Mouse (Mus musculus) heart, postnatal 0 days (tissue): ENCODE data around the gene Snap23. TPM values are rescaled to one million over a fixed set of nuclear protein-coding genes. Genes with fewer than 3 reads are reported as not detected.
A peak's percentile ranks its signal among the peaks of the same experiment; 100 is the strongest.

Experiments used
- ATAC-seq: fragments of 200-750 bp; cut with Nextera tagmentation; 2 replicates; pipeline ENCODE4 v1.8.0; 2017; ENCODE audit warnings: low read depth, moderate number of reproducible peaks, moderate library complexity; ENCODE audit not compliant: insufficient read depth
- DNase-seq: peaks from one replicate; pipeline ENCODE4 v3.0.0-alpha.2; 2016; ENCODE audit warnings: low spot score
- H3K27ac ChIP-seq: fragments of 300-500 bp; sonication (generic); 2 replicates; pipeline ENCODE4 v1.5.1; 2014; ENCODE audit warnings: low read depth, mild to moderate bottlenecking
- H3K27me3 ChIP-seq: fragments of 300-500 bp; sonication (generic); 2 replicates; pipeline ENCODE4 v1.6.1; 2014; ENCODE audit warnings: low read length, mixed read lengths; ENCODE audit not compliant: control insufficient read depth, insufficient read depth
- H3K36me3 ChIP-seq: fragments of 300-500 bp; sonication (generic); replicated peaks from 2 replicates; pipeline ENCODE4 v1.6.1; 2014; ENCODE audit warnings: low read length, mixed read lengths; ENCODE audit not compliant: control insufficient read depth, insufficient read depth
- H3K4me1 ChIP-seq: fragments of 300-500 bp; sonication (generic); 2 replicates; pipeline ENCODE4 v1.6.1; 2014; ENCODE audit warnings: antibody characterized with exemption; ENCODE audit not compliant: control insufficient read depth, insufficient read depth
- H3K4me2 ChIP-seq: fragments of 300-500 bp; sonication (generic); 2 replicates; pipeline ENCODE4 v1.6.1; 2014; ENCODE audit warnings: low read depth, mild to moderate bottlenecking, low read length, moderate library complexity
- H3K4me3 ChIP-seq: fragments of 300-500 bp; sonication (generic); 2 replicates; pipeline ENCODE4 v1.5.1; 2014; ENCODE audit warnings: low read depth, low read length
- H3K9ac ChIP-seq: fragments of 300-500 bp; sonication (generic); replicated peaks from 2 replicates; pipeline ENCODE4 v1.6.1; 2014; ENCODE audit warnings: low read depth, low read length, mixed read lengths
- H3K9me3 ChIP-seq: fragments of 300-500 bp; sonication (generic); replicated peaks from 2 replicates; pipeline ENCODE4 v1.6.1; 2016; ENCODE audit warnings: low read length; ENCODE audit not compliant: control insufficient read depth
- CTCF ChIP-seq: IDR thresholded peaks from 2 replicates; pipeline ENCODE4 v1.5.1; 2016; ENCODE audit warnings: antibody characterized with exemption, control low read depth, low read depth
- EP300 ChIP-seq: IDR thresholded peaks from 2 replicates; pipeline ENCODE4 v1.6.1; 2016; ENCODE audit warnings: antibody characterized with exemption, low read depth
- WGBS: fragments of 180-500 bp; shearing (Covaris S2); extraction: QIAGEN DNeasy Blood & Tissue Kit; methylation state at CpG from one replicate; pipeline ENCODE4 v1.1.7; 2014; 5-methylcytosine and 5-hydroxymethylcytosine counted together
- polyA plus RNA-seq: library from polyadenylated mRNA; unstranded; fragments of >200 nt; fragmentation: Nextera tagmentation; extraction: Ambion mirVana; gene quantifications from 2 replicates; pipeline ENCODE4 v1.2.1, GENCODE M21; 2015
- total RNA-seq: library from RNA; depleted of rRNA; stranded (reverse); fragments of >200 nt; gene quantifications from 2 replicates; pipeline ENCODE4 v1.2.3, GENCODE M21; 2014; ENCODE audit warnings: low replicate concordance

Gene Snap23
- total and polyA plus RNA-seq, 2 experiments from 2014 or later: 30.1 to 48.1 TPM

DNA sequence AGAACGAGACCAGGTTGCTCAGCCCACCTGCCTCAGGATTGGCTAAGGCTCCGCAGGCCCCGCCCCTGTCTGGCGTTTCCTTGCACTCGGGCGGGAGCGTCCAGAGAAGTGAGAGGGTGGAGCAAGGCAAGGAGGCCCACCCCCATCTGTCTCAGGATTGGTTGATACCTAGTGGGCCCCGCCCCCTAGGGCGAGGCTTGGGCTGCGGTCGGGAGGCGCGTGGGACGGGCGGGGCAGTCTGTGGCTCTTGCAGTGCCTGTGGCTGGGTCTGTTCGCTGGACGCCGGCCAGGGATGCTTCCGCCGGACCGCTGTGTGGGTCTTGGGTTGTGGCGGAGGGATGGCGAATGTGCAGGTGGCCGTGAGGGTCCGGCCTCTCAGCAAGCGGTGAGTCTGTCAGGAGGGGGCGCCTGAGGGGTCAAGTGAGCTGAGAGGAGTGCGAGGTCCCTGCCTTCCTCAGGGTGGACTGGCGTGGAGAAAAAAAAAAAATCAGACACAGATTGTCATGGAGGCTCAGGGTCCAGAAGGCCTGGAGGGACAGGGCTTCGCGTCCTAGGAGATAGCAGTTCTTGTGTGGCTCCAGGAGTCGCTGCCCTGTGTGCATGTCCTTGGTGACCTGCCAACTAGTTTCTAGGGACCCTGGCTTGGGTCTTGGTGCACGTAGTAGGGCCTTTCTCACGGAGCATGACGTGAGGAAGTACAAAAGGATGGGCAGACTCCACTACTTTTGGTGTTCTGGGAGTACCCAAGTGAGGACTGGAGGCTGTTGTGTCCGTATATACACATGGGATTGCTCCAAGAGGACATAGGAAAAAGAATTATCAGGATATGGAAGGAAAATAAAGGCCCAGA is 61.6 kb downstream of the Snap23 start, which contains the start of gene Stard9:
TSS of gene Stard9 (plus strand) at position 236 of the 850 bp plus-strand sequence.
- Histone ChIP-seq H3K4me2 (peak within 1 kb of the TSS; percentile 74), H3K9ac (peak within 1 kb of the TSS; percentile 61), H3K4me1 (peaks cover 17% of the 10 kb centered on the region; the same call in 1 of the 2 replicates), H3K27me3 (no peaks in the 10 kb centered on the region), H3K9me3 (no peaks in the 10 kb centered on the region), H3K4me3 (peak within 1 kb of the TSS; percentile 67), H3K36me3 (peaks cover 11% of the 10 kb centered on the region; the same call in 1 of the 2 replicates), H3K27ac (peak within 1 kb of the TSS; percentile 34)
- DNase-seq (peak; percentile 100), ATAC-seq (peak; percentile 100)
- TF ChIP-seq EP300 (no peak), CTCF (no peak)
- 2% methylated on average over 35 of the region's 36 CpGs for WGBS

GRCm38 (mm10) chr2:120630246-120630645 is 62.8 kb downstream of the Snap23 start:
- Histone ChIP-seq H3K9me3 (no peaks in the 10 kb centered on the region), H3K27ac (no peak overlapping the region), H3K4me2 (peak overlapping the region; percentile 74), H3K4me1 (peaks cover 17% of the 10 kb centered on the region; the same call in 1 of the 2 replicates), H3K4me3 (peak overlapping the region; percentile 67), H3K27me3 (no peaks in the 10 kb centered on the region), H3K36me3 (peaks cover 19% of the 10 kb centered on the region; the same call in 1 of the 2 replicates), H3K9ac (no peak overlapping the region)
- WGBS: 64% methylated on average over 2 of the region's 2 CpGs
- ATAC-seq (no peak), DNase-seq (no peak)
- no peak for TF ChIP-seq CTCF
- no peak for TF ChIP-seq EP300

DNA sequence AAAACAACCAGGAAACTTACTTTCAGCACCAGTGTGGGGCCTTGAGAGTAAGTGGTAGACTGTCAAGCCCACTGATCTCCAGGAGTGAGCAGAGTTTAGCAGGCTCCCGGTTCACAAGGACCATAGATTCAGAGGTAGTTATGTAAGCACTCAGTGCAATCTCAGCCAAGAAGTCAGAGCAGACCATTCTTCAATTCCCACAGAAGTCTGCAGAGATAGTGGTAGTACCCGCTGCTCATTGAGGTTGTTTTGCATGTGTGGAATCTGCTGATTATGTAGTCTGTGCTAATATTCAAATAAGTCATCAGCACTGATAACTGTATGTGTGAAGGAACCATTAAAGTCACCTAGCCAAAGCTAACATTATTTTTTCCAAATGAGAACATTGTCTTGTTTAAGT is 63.2 kb downstream of the Snap23 start:
- H3K4me1 ChIP-seq: peaks cover 17% of the 10 kb centered on the region; the same call in 1 of the 2 replicates
- no peaks in the 10 kb centered on the region for H3K9me3 ChIP-seq
- H3K27me3 ChIP-seq: no peaks in the 10 kb centered on the region
- H3K27ac ChIP-seq: no peak overlapping the region
- peaks cover 22% of the 10 kb centered on the region; the same call in 1 of the 2 replicates for H3K36me3 ChIP-seq
- TF ChIP-seq CTCF (no peak), EP300 (no peak)
- ATAC-seq (no peak), DNase-seq (no peak)
- 38% methylated on average over 2 of the region's 2 CpGs for WGBS
- H3K4me2 ChIP-seq: peak overlapping the region; percentile 74
- no peak overlapping the region for H3K4me3 ChIP-seq
- no peak overlapping the region for H3K9ac ChIP-seq

DNA sequence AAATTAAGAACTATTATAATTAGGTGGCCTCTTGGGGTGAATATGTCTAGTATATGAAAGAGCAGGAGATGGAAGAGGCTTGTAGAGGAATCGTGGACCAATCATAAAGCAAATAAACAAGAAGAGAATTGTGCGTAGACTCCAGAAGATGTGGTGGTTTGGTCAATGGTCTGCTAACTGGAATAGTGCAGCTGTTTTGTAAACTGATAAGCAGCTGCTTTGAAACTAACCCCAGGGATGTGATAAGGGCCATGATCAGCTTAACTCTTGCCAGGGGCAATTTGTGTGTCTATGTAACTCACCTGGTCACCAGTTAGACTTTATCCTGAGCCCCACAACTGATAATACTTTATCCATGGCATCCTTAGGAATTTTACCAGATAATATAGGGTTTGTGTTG is 64.0 kb downstream of the Snap23 start:
- Histone ChIP-seq H3K27ac (peak overlapping the region; percentile 38; the same call in 1 of the 2 replicates), H3K4me3 (no peak overlapping the region), H3K4me1 (peaks cover 17% of the 10 kb centered on the region; the same call in 1 of the 2 replicates), H3K9me3 (no peaks in the 10 kb centered on the region), H3K9ac (no peak overlapping the region), H3K4me2 (no peak overlapping the region), H3K36me3 (peaks cover 22% of the 10 kb centered on the region; the same call in 1 of the 2 replicates), H3K27me3 (no peaks in the 10 kb centered on the region)
- 75% methylated on average over 2 of the region's 2 CpGs for WGBS
- DNase-seq (no peak), ATAC-seq (no peak)
- no peak for TF ChIP-seq EP300

GRCm38 (mm10) chr2:120631957-120632356 is 64.5 kb downstream of the Snap23 start:
- Histone ChIP-seq H3K4me2 (no peak overlapping the region), H3K27ac (peak overlapping the region; percentile 51; the same call in 1 of the 2 replicates)
- 55% methylated on average over 4 of the region's 4 CpGs for WGBS

More at GRCm38 (mm10) chr2:120631957-120632356, 64.5 kb downstream of the Snap23 start:
- no peak overlapping the region for H3K9ac ChIP-seq
- no peak overlapping the region for H3K4me3 ChIP-seq
- ATAC-seq: no peak
- TF ChIP-seq EP300 (0 out of 2 replicates have a peak, but pooled peaks have one; percentile 29), CTCF (no peak)
- peaks cover 17% of the 10 kb centered on the region; the same call in 1 of the 2 replicates for H3K4me1 ChIP-seq
- H3K9me3 ChIP-seq: no peaks in the 10 kb centered on the region
- H3K27me3 ChIP-seq: no peaks in the 10 kb centered on the region
- DNase-seq: peak; percentile 29
- H3K36me3 ChIP-seq: peaks cover 22% of the 10 kb centered on the region; the same call in 1 of the 2 replicates
